Mouse (Mus musculus) central nervous system, embryonic 18 days (tissue): ENCODE results near the gene Kidins220. TPM values are rescaled to one million over a fixed set of nuclear protein-coding genes. Genes with fewer than 3 reads are reported as not detected.

Experiments
- polyA plus RNA-seq: library from polyadenylated mRNA; depleted of rRNA; stranded (reverse); fragments of >200 nt; gene quantifications from 2 replicates; pipeline ENCODE4 v1.2.3, GENCODE M21; 2012; rRNA removed

The Kidins220 gene
- polyA plus RNA-seq: 258 and 265 TPM in 2 replicates

GRCm38 (mm10) chr12:24974446-24975114 is at the start of gene Kidins220:
Gene Kidins220 (plus strand): TSS chr12:24974925.

GRCm38 (mm10) chr12:25097052-25097209 is 122.2 kb downstream of the Kidins220 start, which contains the start of gene Id2:
Gene Id2 (minus strand): TSS chr12:25097140.

Other genes starting within 250 kb of the Kidins220 start
- gene Mboat2, start 144.0 kb upstream of the Kidins220 start, polyA plus RNA-seq: 24.2 and 24.5 TPM in 2 replicates
- gene Id2, start 122.2 kb downstream of the Kidins220 start, polyA plus RNA-seq: 252 and 254 TPM in 2 replicates